Mouse (Mus musculus): ENCODE results near the gene Sestd1. TPM values are rescaled to one million over a fixed set of nuclear protein-coding genes. Genes with fewer than 3 reads are reported as not detected.

The Sestd1 gene
- total RNA-seq, 2 experiments from 2014 or later: 66.7 to 71.9 TPM

DNA sequence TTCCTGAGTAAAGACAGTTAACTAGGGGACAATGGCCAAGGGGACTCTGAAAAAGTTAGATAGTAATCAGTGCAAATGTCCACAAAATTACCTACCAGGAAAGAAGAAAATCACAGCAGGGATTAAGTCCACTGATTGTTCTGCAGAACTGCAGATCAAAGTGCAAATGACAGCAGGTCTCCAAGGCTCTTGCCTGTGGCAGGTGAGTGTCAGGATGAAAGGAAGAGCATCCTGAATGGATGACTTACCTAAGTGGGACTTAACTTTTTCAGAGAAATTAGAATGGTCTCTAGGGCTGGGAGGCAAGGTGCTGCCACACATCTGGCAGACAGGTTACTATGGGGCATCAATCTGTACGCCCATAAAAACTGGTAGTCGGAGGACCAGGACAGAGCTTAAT, 47.8 kb downstream of the Sestd1 start:
- no peak for DNase-seq (ENCODE audit: low spot score in 2 of 2)

DNA sequence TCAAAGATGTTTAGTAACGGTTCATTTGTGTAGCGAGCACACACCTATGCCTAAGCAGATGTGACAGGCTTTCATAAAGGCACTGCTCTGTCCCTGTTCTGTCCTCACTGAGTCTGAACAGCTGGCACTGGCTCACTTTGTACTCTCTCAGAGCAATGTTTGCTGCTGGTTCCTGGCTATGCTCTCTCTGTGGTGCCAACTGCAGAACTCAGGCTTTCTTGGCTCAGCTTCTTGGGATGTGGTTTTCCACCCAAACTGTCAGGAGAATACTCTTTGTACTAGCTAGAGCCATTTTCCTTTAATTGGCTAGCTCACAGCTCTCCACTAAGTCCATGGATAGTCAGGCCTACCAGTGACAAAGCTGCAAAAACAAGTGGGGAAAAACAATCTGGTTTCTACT, 59.4 kb downstream of the Sestd1 start:
- peak; percentile 13 to 70 for DNase-seq (ENCODE audit: low spot score in 2 of 2)

DNA sequence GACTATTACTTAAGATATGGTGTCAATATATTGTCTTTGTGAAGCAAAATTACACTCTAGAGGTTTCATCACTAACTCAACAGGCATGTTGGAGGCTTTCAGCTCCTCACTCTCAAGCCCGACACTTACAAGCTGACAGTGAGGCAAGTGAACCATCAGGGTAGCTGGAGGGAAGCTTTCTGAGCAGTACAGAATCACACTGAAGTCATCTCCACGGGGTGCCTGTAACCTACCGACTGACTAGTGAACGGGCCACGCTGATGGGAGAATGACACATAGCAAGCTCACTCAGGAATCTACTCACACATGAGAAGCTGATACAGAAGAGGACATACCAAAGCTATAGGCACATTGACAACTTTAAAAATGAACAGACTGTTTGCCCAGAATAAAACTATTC, 67.5 kb downstream of the Sestd1 start:
- DNase-seq (ENCODE audit: low spot score in 2 of 2): no peak

DNA sequence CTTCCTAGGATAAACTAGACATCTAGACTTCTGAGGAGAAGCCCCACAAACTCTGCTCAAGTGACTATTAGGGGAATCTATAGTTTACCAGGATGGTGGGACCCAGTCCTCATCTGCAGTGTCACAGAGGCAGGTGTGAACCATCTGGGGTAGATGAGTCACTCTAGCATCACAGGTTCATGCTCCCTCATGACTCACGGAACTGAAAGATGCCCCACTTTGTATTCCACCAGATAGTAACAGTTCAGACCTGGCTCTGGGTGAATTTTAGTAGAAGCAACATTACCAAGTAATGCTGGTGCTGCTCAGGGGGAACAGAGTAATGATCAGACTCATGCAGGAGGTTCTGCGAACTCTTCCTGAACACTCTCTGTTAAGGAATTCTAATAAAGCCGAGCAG, 73.4 kb downstream of the Sestd1 start:
- DNase-seq (ENCODE audit: low spot score in 2 of 2): no peak

DNA sequence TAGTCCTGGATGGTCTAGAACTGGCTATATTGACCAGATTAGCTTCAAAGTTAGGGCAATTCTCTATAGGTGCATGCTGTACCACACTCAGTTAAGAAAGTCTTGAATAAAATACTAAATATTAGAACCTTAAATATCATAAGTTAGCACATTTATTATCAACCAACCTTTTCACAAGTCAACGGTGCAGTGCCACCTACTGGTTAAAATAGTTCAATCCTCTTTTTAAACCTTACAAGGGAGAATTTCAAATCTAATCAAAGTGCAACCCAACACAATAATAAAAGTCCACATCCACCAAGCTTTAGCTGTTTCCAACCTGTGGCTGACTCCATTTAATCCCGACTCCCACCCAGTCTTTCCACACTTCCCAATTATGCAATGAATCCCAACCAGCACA, 76.5 kb downstream of the Sestd1 start:
- DNase-seq (ENCODE audit: low spot score in 2 of 2): peak in 1 of 2 experiments; percentile 43

DNA sequence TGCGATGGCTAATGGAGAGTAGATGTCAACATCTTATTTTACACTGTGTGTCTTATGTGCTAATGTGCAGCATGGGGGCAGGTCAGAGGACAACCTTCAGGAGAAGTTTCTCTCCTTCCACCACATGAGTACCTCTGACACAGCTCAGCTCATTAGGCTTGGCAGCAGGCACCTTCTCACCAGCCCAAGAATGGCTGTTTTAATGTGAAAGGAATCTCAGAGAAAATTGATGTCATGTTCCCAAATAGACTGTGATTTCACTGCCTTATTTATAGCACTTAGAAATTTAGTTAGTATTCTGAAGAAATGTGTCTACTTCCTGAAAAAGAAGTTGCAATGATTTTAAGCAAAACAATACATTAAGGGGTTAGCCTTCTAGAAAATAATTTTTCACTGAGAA, 78.5 kb downstream of the Sestd1 start:
- DNase-seq (ENCODE audit: low spot score in 2 of 2): no peak

DNA sequence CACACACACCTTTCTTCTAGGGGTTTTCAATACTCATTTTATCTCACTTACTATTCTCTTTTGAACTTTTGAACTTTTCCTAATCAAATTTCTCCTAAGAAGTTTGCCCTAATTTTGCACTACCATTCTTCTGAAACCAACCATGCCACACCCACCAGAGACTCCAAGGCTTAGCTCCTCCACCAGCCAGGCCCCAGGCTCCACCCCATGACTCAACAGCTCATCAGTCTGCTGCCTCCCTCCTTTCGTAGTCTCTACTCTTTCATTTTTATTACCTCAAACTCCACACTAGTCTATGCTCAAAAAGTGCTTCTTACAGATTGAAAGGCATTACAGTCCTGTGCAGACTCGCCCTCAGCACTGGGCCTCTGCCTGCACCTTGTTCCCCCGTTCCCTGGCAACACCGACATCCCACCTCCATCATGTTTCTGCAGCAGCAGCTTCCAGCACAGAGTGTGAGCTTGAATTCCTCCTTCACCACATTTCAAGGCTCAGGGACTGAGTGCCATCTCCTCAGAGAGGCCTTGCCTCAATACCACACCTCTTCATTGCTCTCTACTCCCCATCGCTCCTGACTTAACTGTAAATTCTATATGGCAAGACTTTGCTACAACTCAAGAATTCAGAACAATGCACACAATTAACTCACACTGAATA, 79.3 kb downstream of the Sestd1 start:
- DNase-seq (ENCODE audit: low spot score in 2 of 2): no peak

DNA sequence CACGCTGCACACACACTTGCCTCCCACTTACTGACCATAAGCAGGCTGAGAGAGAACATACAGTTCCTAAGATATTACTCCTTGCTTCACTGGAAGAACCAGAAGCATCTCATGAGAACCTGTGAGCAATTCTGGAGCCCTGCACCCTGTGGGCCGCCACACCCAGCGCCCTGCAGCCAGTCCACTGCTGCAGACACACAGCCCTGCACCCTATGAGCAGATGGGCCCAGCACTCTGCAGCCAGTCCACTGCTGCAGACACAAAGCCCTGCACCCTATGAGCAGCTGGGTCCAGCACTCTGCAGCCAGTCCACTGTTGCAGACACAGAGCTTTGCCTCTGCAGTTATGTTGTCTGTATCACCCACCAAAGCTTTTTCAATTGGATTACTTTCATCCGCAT, 80.0 kb downstream of the Sestd1 start:
- no peak for DNase-seq (ENCODE audit: low spot score in 2 of 2)

DNA sequence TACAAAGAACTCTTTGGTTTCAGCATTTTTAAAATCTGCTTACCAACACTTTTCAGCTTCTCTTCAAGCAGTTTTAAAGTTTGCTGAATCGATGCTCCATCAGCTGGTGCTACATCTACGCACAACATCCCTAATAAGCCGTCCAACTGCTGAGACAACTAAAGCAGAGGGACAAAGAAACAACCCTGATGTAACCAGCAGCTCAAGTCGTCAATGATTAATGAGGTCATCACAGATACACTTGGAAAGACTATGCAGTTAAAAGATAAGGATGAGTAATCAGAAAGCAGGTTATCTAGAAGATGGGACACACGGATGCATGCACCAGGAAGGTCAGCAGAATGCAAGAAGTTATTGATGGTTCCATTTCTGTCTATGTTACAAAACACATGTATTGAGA, 82.1 kb downstream of the Sestd1 start:
- no peak for DNase-seq (ENCODE audit: low spot score in 2 of 2)

DNA sequence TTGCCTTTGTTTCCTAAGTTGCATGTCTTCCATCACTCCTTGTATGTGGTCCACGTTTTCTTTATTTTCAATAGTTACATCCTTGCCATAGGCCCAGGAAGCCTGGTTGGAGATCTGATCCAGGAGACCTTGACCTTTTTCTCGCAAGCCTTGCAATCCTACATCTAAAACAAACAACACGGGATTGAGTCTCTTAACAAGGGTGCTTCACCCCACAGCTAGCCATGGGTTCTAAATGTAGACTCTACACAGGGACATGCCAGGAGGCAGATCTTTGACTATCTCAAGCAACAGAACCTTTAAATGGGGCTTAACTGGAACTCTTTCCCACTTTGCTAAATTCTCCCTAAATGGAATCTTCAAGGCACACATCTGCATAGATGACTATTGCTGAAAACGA, 83.6 kb downstream of the Sestd1 start:
- DNase-seq (ENCODE audit: low spot score in 2 of 2): no peak

DNA sequence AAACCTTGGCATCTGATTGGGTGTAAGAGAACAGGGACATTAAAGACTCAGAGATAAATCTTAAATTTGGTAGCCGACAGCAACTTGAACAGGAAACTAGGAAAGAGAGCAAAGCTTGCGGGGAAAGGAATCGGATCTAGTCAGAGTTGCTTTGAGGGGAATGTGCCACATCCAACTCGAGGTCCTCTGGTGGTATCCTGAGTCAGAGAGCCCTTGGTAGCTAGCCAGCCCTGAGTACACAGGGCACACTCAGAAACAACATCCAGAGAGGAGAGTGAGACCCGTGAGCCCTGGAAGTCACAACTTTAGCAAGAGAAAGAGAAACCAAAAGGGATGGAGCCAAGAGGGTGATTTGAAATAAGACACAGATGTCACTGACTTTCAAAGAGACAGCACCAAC, 85.3 kb downstream of the Sestd1 start:
- DNase-seq (ENCODE audit: low spot score in 2 of 2): no peak

DNA sequence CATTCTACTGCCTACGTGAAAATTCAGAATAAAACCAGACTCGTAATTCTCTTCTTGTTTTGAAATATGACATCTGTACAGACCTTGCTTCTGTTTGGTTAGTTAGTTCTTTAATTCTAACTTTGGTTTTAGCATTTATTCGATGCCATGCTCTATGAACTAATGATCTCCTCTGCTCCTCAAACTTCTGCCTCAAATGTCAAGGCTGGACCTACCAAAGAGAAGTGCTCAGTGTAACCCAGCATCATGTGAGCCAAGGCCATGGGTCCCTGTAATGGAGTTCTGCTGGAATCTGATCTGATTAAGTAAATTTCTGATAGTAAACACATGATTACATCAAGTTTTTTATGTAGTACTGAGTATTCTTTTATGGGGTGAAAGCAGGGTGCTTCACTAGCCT, 88.6 kb downstream of the Sestd1 start:
- DNase-seq (ENCODE audit: low spot score in 2 of 2): no peak

DNA sequence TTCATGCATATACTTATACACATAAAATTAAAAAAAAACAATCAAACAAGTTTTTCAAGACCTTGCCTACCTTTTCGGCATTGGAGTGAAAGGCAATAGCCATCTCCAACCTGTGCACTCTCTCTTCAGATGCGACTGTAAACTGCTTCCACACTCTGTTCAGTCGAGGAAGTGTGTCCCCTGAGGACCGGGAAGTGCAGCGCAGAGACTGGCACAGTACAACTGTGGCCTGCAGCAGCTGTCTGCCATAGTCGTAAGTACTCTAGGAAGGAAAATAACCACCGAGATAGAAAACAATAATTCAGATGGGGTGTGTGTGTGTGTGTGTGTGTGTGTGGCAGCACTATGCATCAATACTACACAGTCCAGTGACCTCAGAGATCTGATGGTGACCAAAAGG, 89.5 kb downstream of the Sestd1 start:
- DNase-seq (ENCODE audit: low spot score in 2 of 2): no peak

DNA sequence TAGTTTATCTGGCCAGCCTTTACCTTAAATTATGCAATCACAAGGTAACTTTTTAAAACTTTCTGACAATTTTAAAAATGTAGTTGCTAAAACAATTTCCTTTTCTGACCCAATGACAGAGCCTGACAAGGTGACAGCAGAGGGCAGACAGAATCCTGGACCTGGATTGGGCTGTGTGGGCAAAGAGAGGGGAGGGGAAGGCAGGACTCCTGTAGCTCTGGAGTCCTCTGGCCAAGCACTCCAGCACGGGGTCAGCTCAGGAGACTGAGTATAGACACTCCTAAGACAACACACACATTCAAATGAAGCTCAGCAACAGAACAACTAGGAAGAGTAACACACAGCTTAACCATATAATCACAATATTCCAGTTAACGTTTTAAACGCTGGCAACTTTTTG, 90.1 kb downstream of the Sestd1 start:
- no peak for DNase-seq (ENCODE audit: low spot score in 2 of 2)

DNA sequence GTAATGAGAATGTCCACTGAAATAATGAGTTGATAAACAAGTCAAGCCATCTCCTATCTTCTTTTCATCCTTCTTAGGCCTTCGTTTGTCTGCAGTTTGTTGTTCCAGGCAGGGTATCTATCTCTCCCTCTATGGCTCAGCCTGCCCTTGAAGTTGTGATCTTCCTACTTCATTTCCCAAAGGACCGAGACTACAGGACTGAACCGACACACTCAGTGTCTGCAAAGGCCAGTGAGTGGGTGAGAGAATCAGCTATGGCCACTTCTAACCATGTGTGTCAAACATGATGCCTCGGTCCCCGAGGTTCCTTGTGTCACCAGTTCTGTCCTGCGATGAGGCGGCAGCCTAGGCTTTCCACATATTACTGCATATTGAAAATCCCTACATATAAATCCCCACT, 90.7 kb downstream of the Sestd1 start:
- DNase-seq (ENCODE audit: low spot score in 2 of 2): no peak

DNA sequence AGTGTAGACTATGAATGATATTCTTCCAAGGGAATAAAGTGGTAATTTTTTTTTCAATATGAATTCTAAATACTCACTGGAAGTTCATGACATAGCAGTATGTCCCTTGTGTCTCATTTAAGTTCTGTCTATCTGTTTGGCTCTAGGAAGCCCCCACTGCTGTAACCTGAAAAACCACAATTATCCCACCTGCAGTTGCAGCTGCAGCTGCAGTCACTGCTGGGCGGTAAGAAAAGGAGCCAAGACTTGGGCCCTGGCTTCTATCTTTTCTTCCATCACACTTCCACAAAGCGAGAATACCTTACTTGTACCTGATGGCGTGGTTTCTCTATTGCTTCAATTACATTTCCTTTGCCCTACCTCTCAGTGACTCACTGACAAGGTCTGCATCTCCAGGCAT, 92.9 kb downstream of the Sestd1 start:
- DNase-seq (ENCODE audit: low spot score in 2 of 2): no peak

DNA sequence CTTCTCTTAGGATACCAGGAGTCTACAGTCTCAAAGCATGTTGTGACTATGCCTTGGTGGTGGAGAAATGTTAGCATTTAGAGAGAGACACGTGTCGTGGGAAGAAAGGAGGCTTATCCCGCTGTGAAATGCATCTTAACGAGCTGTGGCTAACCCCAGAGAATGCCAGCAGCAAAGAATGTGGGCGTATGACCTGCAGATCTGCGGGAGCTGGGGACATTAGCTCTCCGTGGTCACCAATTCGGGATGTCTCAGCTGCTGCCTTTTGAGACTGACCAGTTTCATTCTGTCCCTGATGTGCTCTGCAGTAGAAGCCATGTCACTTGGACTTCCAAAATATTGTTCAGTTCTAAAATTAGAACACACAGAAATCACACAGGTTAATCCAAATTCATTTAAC, 93.5 kb downstream of the Sestd1 start:
- no peak for DNase-seq (ENCODE audit: low spot score in 2 of 2)

DNA sequence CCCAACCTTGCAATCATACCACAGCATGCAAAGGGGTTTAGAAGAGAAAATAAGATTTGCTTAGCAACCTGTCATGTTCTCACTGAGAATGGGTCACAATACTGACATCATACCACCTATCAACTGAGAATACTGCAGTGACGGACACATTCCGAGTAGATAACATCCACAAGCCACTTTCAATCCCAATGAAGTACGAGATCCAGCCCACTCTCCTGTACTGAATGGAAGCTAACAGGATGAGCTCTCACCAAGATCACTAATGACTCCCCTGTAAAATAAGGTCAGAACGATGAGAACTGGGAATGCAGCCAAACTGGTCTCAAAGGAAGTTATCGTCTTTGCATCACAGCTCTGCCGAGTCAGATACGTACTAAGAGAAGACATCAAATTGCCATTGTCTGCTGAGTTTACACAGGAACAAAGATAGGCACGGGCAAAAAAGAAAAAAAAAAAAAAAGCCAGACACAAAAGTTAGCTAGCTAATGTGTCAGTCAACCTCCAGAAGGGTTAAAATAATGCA, 96.3 kb downstream of the Sestd1 start:
- DNase-seq (ENCODE audit: low spot score in 2 of 2): no peak

DNA sequence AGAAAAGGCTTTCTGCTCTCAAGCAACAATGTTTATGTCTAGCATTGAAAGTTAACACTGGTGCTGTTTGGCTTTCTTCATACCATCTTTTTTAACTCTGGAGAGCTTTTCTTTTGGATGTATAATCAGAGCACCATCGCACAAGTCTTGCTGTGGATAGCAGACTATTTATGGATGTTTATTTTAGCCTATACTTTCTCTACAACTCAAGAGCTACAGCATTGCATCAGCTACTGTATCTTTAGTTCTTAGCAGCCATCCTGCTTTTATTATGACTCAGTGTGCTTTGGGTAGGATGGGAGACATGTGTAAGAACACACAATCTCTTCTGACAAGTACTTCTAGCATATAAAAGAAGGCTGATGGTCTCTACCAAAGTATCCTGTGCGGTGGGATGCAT, 96.7 kb downstream of the Sestd1 start:
- no peak for DNase-seq (ENCODE audit: low spot score in 2 of 2)

DNA sequence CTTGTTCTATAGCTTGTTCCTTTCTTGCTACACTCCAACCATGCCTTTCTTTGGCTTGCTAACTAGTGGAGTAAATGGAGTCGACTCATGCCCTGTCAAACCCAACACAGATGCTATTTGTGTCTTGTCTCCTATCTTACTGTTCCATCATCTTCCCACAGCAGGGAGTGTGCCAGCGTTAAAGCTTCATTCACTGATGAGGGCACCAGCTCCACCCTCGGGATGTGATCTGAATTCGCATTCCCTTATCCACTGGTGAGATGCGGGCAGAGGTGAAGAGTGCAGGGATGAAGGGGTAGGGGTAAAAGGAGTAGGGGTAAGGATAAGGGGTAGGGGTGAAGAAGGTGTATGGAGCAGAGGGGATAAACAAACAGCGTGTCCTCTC, 97.4 kb downstream of the Sestd1 start:
- DNase-seq (ENCODE audit: low spot score in 2 of 2): no peak

DNA sequence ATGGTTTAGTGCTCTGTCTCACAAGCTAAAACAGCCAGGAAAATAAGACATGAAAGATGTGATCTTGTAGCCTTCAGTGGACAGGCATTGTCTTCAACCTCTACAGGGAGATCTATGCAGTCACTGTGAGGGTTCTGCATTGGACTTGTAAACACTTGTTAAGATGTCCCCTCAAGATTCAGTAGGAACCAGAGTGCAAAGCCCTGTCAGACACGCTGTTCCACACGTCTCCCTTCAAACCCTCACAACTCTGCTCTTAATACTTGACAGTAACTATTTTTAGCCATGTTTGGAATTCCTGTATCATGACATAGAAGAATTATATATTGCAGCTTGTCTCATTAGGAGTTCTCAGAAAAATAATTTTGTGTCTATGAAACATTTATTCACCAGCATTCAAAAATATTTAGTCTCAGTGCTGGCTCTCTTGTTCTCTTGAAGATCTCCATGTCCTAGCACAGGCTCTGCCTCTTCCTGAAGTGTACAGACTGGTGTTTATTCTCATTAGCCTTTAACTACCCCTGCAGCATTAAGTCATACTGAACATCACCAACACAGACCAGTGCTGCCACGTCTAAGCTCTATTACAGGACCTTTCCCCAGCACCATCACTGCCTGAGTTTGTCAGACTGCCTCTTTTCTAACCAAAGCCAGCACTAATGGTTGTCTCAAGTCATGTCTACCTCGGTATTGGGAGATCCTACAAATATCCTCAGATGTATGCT, 98.0 kb downstream of the Sestd1 start:
- no peak for DNase-seq (ENCODE audit: low spot score in 2 of 2)

DNA sequence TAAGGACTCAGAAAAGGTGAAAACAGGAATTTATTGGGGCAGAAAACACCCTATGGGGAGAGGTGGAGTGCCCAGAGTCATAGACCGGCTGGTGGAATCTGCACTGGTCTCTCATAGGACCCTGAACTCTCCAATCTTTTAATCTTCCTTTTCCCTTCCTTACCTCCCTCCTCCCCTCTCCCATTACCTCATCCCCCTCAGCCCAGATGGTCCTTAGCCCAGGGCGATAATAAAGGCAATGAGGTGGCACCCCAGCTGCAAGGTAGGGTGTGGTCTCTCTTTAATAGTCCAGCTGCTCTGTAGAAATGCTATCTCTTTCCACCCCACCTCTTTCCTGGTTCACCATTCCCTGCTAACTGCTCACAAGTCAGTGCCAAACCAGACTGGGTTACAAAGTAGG, 102.9 kb downstream of the Sestd1 start:
- no peak for DNase-seq (ENCODE audit: low spot score in 2 of 2)

DNA sequence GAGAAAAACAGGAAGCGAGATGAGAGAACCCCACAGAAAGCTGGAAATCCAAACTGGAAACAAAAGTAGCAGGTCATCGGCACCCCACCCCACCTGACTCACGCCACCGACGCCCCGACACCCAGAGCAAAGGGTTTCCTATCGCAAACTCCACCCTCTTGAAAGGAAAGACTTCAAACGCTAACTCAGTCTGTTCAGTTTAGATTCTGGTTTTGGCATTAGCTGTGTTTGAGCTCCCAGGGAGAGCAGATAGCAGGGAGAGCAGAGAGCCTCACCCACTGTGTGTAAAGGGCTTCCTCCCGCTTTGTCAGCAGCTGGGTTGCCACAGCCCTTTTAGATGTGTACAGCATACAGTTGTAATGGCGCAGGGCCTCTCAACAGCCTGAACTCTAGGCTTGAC, 104.0 kb downstream of the Sestd1 start:
- DNase-seq (ENCODE audit: low spot score in 2 of 2): no peak

All from layer of hippocampus, postnatal 14 days (tissue).